Mouse (Mus musculus): ENCODE results near the gene Hspa12b. TPM values are rescaled to one million over a fixed set of nuclear protein-coding genes. Genes with fewer than 3 reads are reported as not detected.
A peak's percentile ranks its signal among the peaks of the same experiment; 100 is the strongest.

Hspa12b gene
- polyA plus RNA-seq, 1 experiment: 0.36 TPM

GRCm38 (mm10) chr2:131188311-131188710 lies 61.2 kb downstream of the Hspa12b start:
- no peak overlapping the region for H3K4me3 ChIP-seq (replicated peaks)

GRCm38 (mm10) chr2:131189521-131190309 lies 62.6 kb downstream of the Hspa12b start:
- Histone ChIP-seq H3K9me3 (no peaks in the 10 kb centered on the region), H3K36me3 (replicated peaks; ENCODE audit: low read length) (peaks cover 60% of the 10 kb centered on the region), H3K4me1 (peaks cover 55% of the 10 kb centered on the region), H3K27me3 (replicated peaks) (no peaks in the 10 kb centered on the region), H3K4me3 (replicated peaks) (no peak overlapping the region)
- no peak for TF ChIP-seq GATA1 (IDR thresholded peaks at IDR 0.05; ENCODE audit: borderline replicate concordance, low read length)
- no peak for TF ChIP-seq FLI1 (IDR thresholded peaks at IDR 0.05; ENCODE audit: low read length)

More at GRCm38 (mm10) chr2:131188311-131188710, 61.2 kb downstream of the Hspa12b start:
- Histone ChIP-seq H3K9me3 (no peaks in the 10 kb centered on the region), H3K4me1 (peaks cover 55% of the 10 kb centered on the region), H3K27me3 (replicated peaks) (no peaks in the 10 kb centered on the region), H3K36me3 (replicated peaks; ENCODE audit: low read length) (peaks cover 46% of the 10 kb centered on the region)
- TF ChIP-seq FLI1 (IDR thresholded peaks at IDR 0.05; ENCODE audit: low read length): no peak
- no peak for TF ChIP-seq GATA1 (IDR thresholded peaks at IDR 0.05; ENCODE audit: borderline replicate concordance, low read length)

DNA sequence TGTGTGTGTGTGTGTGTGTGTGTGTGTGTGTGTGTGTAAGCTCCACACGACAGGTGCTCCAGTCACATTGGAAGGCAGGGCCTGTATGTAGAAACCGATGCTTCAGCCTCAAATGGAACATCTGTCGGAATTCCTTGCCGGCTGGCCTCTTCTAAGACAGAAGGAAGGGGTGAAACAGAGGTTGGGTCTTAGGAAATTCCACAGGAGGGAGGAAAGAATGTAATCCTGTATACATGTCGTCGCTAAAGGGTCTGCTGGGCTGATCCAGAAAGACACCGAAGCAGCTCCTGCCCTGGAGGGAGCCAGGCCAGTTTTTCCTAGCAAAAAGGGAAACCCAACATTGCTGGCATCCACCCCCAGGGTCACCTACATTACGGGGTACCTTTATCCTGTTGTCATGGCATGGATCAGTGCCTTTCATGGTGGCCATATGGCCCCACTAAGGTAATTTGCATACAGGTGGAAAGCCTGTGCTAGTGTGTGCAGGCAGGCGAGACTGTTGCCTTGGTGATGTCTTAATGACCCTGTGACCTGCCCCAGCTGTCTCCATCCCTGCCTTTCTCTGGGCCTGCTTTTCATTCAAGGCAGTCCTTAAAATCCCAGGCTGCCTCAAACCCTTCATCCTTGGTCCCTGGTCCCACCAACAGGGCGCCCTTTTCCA lies 63.4 kb downstream of the Hspa12b start:
- Histone ChIP-seq H3K27me3 (replicated peaks) (no peaks in the 10 kb centered on the region), H3K36me3 (replicated peaks; ENCODE audit: low read length) (peaks cover 68% of the 10 kb centered on the region), H3K9me3 (no peaks in the 10 kb centered on the region), H3K4me3 (replicated peaks) (peak overlapping the region; percentile 28), H3K4me1 (peaks cover 55% of the 10 kb centered on the region)
- TF ChIP-seq FLI1 (IDR thresholded peaks at IDR 0.05; ENCODE audit: low read length): no peak
- no peak for TF ChIP-seq GATA1 (IDR thresholded peaks at IDR 0.05; ENCODE audit: borderline replicate concordance, low read length)

DNA sequence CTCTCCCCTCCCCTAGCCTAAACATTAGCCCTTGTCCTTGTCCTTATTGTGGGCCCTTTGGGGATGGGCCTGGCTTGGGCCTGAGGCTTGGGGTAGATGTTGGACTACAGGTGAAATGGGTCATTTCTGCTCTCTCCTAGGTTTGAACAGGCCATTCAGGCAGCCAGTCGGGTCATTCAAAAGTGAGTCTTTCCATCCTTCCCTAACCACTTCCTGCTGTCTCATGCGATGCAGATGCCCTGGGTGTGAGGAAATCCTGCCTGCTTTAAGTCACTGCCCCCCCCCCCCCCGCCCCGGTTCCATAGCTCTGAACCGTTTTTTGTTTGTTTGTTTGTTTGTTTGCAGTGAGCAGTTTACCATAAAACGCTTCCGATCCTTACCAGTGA lies 63.9 kb downstream of the Hspa12b start:
- Histone ChIP-seq H3K4me1 (peaks cover 49% of the 10 kb centered on the region), H3K36me3 (replicated peaks; ENCODE audit: low read length) (peaks cover 73% of the 10 kb centered on the region), H3K27me3 (replicated peaks) (no peaks in the 10 kb centered on the region), H3K9me3 (no peaks in the 10 kb centered on the region), H3K4me3 (replicated peaks) (peak overlapping the region; percentile 28)
- TF ChIP-seq GATA1 (IDR thresholded peaks at IDR 0.05; ENCODE audit: borderline replicate concordance, low read length) (no peak), FLI1 (IDR thresholded peaks at IDR 0.05; ENCODE audit: low read length) (no peak)

Other genes with a start within 250 kb of the Hspa12b start
- gene 4930402H24Rik, start 220.9 kb upstream of the Hspa12b start, polyA plus RNA-seq (2012; ENCODE audit: insufficient read depth, low replicate concordance): 0.98 and 1.4 TPM in 2 replicates
- gene Atrn, start 220.8 kb upstream of the Hspa12b start, polyA plus RNA-seq (2012; ENCODE audit: insufficient read depth, low replicate concordance): 0.73 and 1.2 TPM in 2 replicates
- 1.3 TPM in 1 of 2 replicates, not detected in the other for gene Gfra4, start 84.2 kb upstream of the Hspa12b start, polyA plus RNA-seq (2012; ENCODE audit: insufficient read depth, low replicate concordance)
- 1.9 and 6.0 TPM in 2 replicates for gene Adam33, start 63.5 kb upstream of the Hspa12b start, polyA plus RNA-seq (2012; ENCODE audit: insufficient read depth, low replicate concordance)
- gene Siglec1, start 40.5 kb upstream of the Hspa12b start, polyA plus RNA-seq (2012; ENCODE audit: insufficient read depth, low replicate concordance): 7.1 and 11.8 TPM in 2 replicates
- gene Gm11037, start 6.2 kb downstream of the Hspa12b start, polyA plus RNA-seq (2012; ENCODE audit: insufficient read depth, low replicate concordance): not detected in 2 replicates
- gene 1700037H04Rik, start 32.8 kb downstream of the Hspa12b start, polyA plus RNA-seq (2012; ENCODE audit: insufficient read depth, low replicate concordance): 322 and 610 TPM in 2 replicates
- 147 and 259 TPM in 2 replicates for gene Cenpb, start 52.8 kb downstream of the Hspa12b start, polyA plus RNA-seq (2012; ENCODE audit: insufficient read depth, low replicate concordance)
- 10.8 and 13.1 TPM in 2 replicates for gene Cdc25b, start 59.7 kb downstream of the Hspa12b start, polyA plus RNA-seq (2012; ENCODE audit: insufficient read depth, low replicate concordance)
- 1.5 and 1.7 TPM in 2 replicates for gene Spef1, start 60.0 kb downstream of the Hspa12b start, polyA plus RNA-seq (2012; ENCODE audit: insufficient read depth, low replicate concordance)
- 7.7 and 14.6 TPM in 2 replicates for gene Ap5s1, start 79.8 kb downstream of the Hspa12b start, polyA plus RNA-seq (2012; ENCODE audit: insufficient read depth, low replicate concordance)
- gene Mavs, start 106.8 kb downstream of the Hspa12b start, polyA plus RNA-seq (2012; ENCODE audit: insufficient read depth, low replicate concordance): 12.8 and 15.6 TPM in 2 replicates
- gene Pank2, start 135.2 kb downstream of the Hspa12b start, polyA plus RNA-seq (2012; ENCODE audit: insufficient read depth, low replicate concordance): 8.5 and 15.6 TPM in 2 replicates
- 0.15 and 7.5 TPM in 2 replicates for gene Rnf24, start 225.6 kb downstream of the Hspa12b start, polyA plus RNA-seq (2012; ENCODE audit: insufficient read depth, low replicate concordance)

Measured in megakaryocyte, embryonic 14.5 days (primary cell).